Mouse (Mus musculus) urinary bladder, adult 2 months (tissue): ENCODE data around the gene Klra6. TPM values are rescaled to one million over a fixed set of nuclear protein-coding genes. Genes with fewer than 3 reads are reported as not detected.
"Not testable (repeated sequence)": the region's sequence is repeated elsewhere in the genome, so short reads cannot be mapped to it uniquely, and the experiment has no call there.

Experiments
- DNase-seq: peaks from one replicate; pipeline ENCODE4 v3.0.0; 2022; ENCODE audit warnings: low spot score
- polyA plus RNA-seq: library from polyadenylated mRNA; depleted of rRNA; stranded (reverse); fragments of >200 nt; gene quantifications from 2 replicates; pipeline ENCODE4 v1.2.3, GENCODE M21; 2012; rRNA removed

Gene Klra6
- 0.06 TPM in 1 of 2 replicates, not detected in the other for polyA plus RNA-seq

- no peak for DNase-seq
Measured at GRCm38 (mm10) chr6:130026854-130027253, at the start of gene Klra6. Gene Klra6 (minus strand): TSS chr6:130026954.

- not testable (repeated sequence) for DNase-seq
Measured at GRCm38 (mm10) chr6:130067171-130067570, 40.4 kb upstream of the Klra6 start, which contains the start of gene Klra4. Gene Klra4 (minus strand): TSS chr6:130067271.

GRCm38 (mm10) chr6:130065196-130065595 lies 38.4 kb upstream of the Klra6 start:
- no peak for DNase-seq

GRCm38 (mm10) chr6:130035146-130035545 lies 8.4 kb upstream of the Klra6 start:
- DNase-seq = not testable (repeated sequence)

- DNase-seq = not testable (repeated sequence)
Measured at GRCm38 (mm10) chr6:130031493-130032089, 4.8 kb upstream of the Klra6 start.

Other genes starting within 250 kb of the Klra6 start
- gene Gm156, start 242.7 kb downstream of the Klra6 start, polyA plus RNA-seq = not detected in 2 replicates
- gene Gm17631, start 164.3 kb downstream of the Klra6 start, polyA plus RNA-seq = not detected in 2 replicates
- 0.04 and 0.07 TPM in 2 replicates for gene Klra17, start 150.3 kb downstream of the Klra6 start, polyA plus RNA-seq
- 0.07 TPM in 1 of 2 replicates, not detected in the other for gene Klra5, start 109.3 kb downstream of the Klra6 start, polyA plus RNA-seq
- 0.30 and 0.86 TPM in 2 replicates for gene Klra4, start 40.3 kb upstream of the Klra6 start, polyA plus RNA-seq
- gene Klra8, start 102.9 kb upstream of the Klra6 start, polyA plus RNA-seq = 0.67 and 0.97 TPM in 2 replicates
- 0.63 and 0.74 TPM in 2 replicates for gene Klra9, start 166.2 kb upstream of the Klra6 start, polyA plus RNA-seq
- 1.2 TPM in 2 replicates for gene Klra7, start 206.4 kb upstream of the Klra6 start, polyA plus RNA-seq